Mouse (Mus musculus) hindbrain, postnatal 0 days (tissue): Measurements from ENCODE around the gene Cd44. TPM values are rescaled to one million over a fixed set of nuclear protein-coding genes. Genes with fewer than 3 reads are reported as not detected.

ENCODE experiments used
- ATAC-seq: fragments of 200-750 bp; cut with Nextera tagmentation; 2 replicates; pipeline ENCODE4 v1.8.0; 2017; ENCODE audit warnings: mild to moderate bottlenecking, moderate TSS enrichment, moderate library complexity
- DNase-seq: peaks from one replicate; pipeline ENCODE4 v3.0.0-alpha.2; 2015; ENCODE audit warnings: low spot score
- H3K27ac ChIP-seq: fragments of 300-500 bp; sonication (generic); 2 replicates; pipeline ENCODE4 v1.5.1; 2014; ENCODE audit warnings: mild to moderate bottlenecking
- H3K27me3 ChIP-seq: fragments of 300-500 bp; sonication (generic); 2 replicates; pipeline ENCODE4 v1.6.1; 2014; ENCODE audit warnings: low read length, mixed read lengths; ENCODE audit not compliant: insufficient read depth
- H3K36me3 ChIP-seq: fragments of 300-500 bp; sonication (generic); 2 replicates; pipeline ENCODE4 v1.6.1; 2014; ENCODE audit warnings: low read length, mixed read lengths; ENCODE audit not compliant: insufficient read depth
- H3K4me1 ChIP-seq: fragments of 300-500 bp; sonication (generic); 2 replicates; pipeline ENCODE4 v1.6.1; 2014; ENCODE audit warnings: antibody characterized with exemption, low read length, mixed read lengths; ENCODE audit not compliant: insufficient read depth
- H3K4me2 ChIP-seq: fragments of 300-500 bp; sonication (generic); 2 replicates; pipeline ENCODE4 v1.6.1; 2014; ENCODE audit warnings: low read depth, mild to moderate bottlenecking, low read length, moderate library complexity, mixed read lengths
- H3K4me3 ChIP-seq: fragments of 300-500 bp; sonication (generic); 2 replicates; pipeline ENCODE4 v1.5.1; 2014; ENCODE audit warnings: low read length
- H3K9ac ChIP-seq: fragments of 300-500 bp; sonication (generic); replicated peaks from 2 replicates; pipeline ENCODE4 v1.6.1; 2014; ENCODE audit warnings: mild to moderate bottlenecking, low read length, moderate library complexity, mixed read lengths
- H3K9me3 ChIP-seq: fragments of 300-500 bp; sonication (generic); 2 replicates; pipeline ENCODE4 v1.6.1; 2016; ENCODE audit warnings: low read length, mixed read lengths
- CTCF ChIP-seq: IDR thresholded peaks from 2 replicates; pipeline ENCODE4 v1.5.1; 2016; ENCODE audit warnings: antibody characterized with exemption, control low read depth, low read depth
- WGBS: fragments of 180-500 bp; shearing (Covaris S2); extraction: QIAGEN DNeasy Blood & Tissue Kit; methylation state at CpG from one replicate; pipeline ENCODE4 v1.1.7; 2014; 5-methylcytosine and 5-hydroxymethylcytosine counted together
- polyA plus RNA-seq: library from polyadenylated mRNA; unstranded; fragments of >200 nt; fragmentation: Nextera tagmentation; extraction: Ambion mirVana; gene quantifications from 2 replicates; pipeline ENCODE4 v1.2.1, GENCODE M21; 2015
- total RNA-seq: library from RNA; depleted of rRNA; stranded (reverse); fragments of >200 nt; gene quantifications from 2 replicates; pipeline ENCODE4 v1.2.3, GENCODE M21; 2014

Gene Cd44
- total and polyA plus RNA-seq, 2 experiments from 2014 or later: 5.2 to 7.0 TPM

GRCm38 (mm10) chr2:102778208-102778607 is 123.3 kb downstream of the Cd44 start:
- ATAC-seq (no peak), DNase-seq (no peak)
- H3K9me3 ChIP-seq: no peaks in the 10 kb centered on the region
- 85% methylated on average over 3 of the region's 3 CpGs for WGBS
- H3K4me2 ChIP-seq: no peak overlapping the region
- peaks cover 9% of the 10 kb centered on the region; the same call in 1 of the 2 replicates for H3K36me3 ChIP-seq
- H3K27me3 ChIP-seq: no peaks in the 10 kb centered on the region
- H3K9ac ChIP-seq: no peak overlapping the region
- H3K4me3 ChIP-seq: no peak overlapping the region
- TF ChIP-seq CTCF: no peak
- no peaks in the 10 kb centered on the region for H3K4me1 ChIP-seq
- H3K27ac ChIP-seq: no peak overlapping the region

DNA sequence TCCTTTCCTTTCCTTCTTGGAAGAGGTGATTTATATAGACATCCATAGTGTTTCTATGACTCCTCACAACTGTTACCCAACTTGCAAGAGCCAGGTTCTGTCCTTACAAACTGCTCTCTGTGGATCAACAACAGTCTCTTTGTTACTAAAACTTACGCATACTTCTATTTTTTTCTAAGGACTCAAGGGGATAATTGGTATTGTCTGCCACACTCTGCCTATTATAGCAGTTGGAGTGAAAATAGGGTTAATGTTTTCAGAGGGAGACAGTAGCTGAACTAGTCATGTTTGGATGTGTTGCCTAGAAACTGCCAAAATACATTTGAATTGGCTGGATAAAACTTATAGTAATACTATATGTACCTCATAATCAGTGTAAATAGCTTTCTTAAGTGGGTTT is 125.9 kb downstream of the Cd44 start:
- Histone ChIP-seq H3K27ac (no peak overlapping the region), H3K9me3 (no peaks in the 10 kb centered on the region), H3K4me1 (no peaks in the 10 kb centered on the region), H3K4me3 (no peak overlapping the region), H3K4me2 (no peak overlapping the region), H3K36me3 (peaks cover 6% of the 10 kb centered on the region; the same call in 1 of the 2 replicates), H3K9ac (no peak overlapping the region), H3K27me3 (no peaks in the 10 kb centered on the region)
- 46% methylated on average over 1 of the region's 1 CpGs for WGBS
- no peak for ATAC-seq
- no peak for TF ChIP-seq CTCF
- no peak for DNase-seq

- Histone ChIP-seq H3K36me3 (0 out of 2 replicates have a peak, but pooled peaks cover 6% of the 10 kb centered on the region), H3K4me2 (no peak overlapping the region)
Observed at GRCm38 (mm10) chr2:102774700-102775099, 126.8 kb downstream of the Cd44 start.

DNA sequence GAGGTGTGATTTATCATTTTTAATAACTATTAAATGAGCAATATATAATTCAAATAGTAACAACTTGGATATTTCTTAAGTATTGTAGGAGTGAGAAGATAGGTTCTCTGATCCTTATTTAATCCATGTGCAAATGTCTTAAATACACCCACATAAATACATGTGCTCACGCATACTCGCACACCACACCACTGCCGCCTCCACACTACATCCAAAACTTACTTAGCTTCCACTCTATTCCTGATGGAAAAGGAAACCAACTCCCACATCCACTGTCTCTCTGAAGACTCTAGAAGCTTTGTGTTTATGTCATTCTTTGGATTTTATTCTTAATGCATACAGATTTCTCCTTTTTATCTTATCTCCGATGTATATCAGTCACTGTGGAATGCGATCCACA is 129.2 kb downstream of the Cd44 start:
- Histone ChIP-seq H3K36me3 (0 out of 2 replicates have a peak, but pooled peaks cover 8% of the 10 kb centered on the region), H3K4me2 (no peak overlapping the region), H3K4me3 (no peak overlapping the region), H3K9me3 (no peaks in the 10 kb centered on the region), H3K27me3 (no peaks in the 10 kb centered on the region), H3K9ac (no peak overlapping the region), H3K27ac (no peak overlapping the region), H3K4me1 (no peaks in the 10 kb centered on the region)
- WGBS: 97% methylated on average over 5 of the region's 5 CpGs
- ATAC-seq (no peak), DNase-seq (no peak)
- TF ChIP-seq CTCF: no peak

More at GRCm38 (mm10) chr2:102774700-102775099, 126.8 kb downstream of the Cd44 start:
- WGBS: 65% methylated on average over 4 of the region's 4 CpGs
- TF ChIP-seq CTCF: no peak
- Histone ChIP-seq H3K9me3 (no peaks in the 10 kb centered on the region), H3K4me3 (no peak overlapping the region), H3K4me1 (no peaks in the 10 kb centered on the region), H3K27ac (no peak overlapping the region), H3K9ac (no peak overlapping the region), H3K27me3 (no peaks in the 10 kb centered on the region)
- DNase-seq (no peak), ATAC-seq (no peak)

- no peak for ATAC-seq
- Histone ChIP-seq H3K27ac (no peak overlapping the region), H3K27me3 (no peaks in the 10 kb centered on the region), H3K9me3 (no peaks in the 10 kb centered on the region), H3K9ac (no peak overlapping the region), H3K4me3 (no peak overlapping the region), H3K4me1 (no peaks in the 10 kb centered on the region), H3K4me2 (no peak overlapping the region), H3K36me3 (peaks cover 8% of the 10 kb centered on the region; the same call in 1 of the 2 replicates)
- 94% methylated on average over 1 of the region's 1 CpGs for WGBS
- DNase-seq: no peak
- no peak for TF ChIP-seq CTCF
Observed at GRCm38 (mm10) chr2:102771304-102771703, 130.2 kb downstream of the Cd44 start.

- Histone ChIP-seq H3K36me3 (peaks cover 8% of the 10 kb centered on the region), H3K4me3 (no peak overlapping the region), H3K27me3 (no peaks in the 10 kb centered on the region), H3K9me3 (no peaks in the 10 kb centered on the region), H3K27ac (no peak overlapping the region), H3K9ac (no peak overlapping the region), H3K4me1 (no peaks in the 10 kb centered on the region), H3K4me2 (no peak overlapping the region)
- peak; percentile 58; the same call in 1 of the 2 replicates for ATAC-seq
- DNase-seq: peak; percentile 23
- TF ChIP-seq CTCF: no peak
- 63% methylated on average over 3 of the region's 3 CpGs for WGBS
Observed at GRCm38 (mm10) chr2:102768267-102768666, 133.2 kb downstream of the Cd44 start.

DNA sequence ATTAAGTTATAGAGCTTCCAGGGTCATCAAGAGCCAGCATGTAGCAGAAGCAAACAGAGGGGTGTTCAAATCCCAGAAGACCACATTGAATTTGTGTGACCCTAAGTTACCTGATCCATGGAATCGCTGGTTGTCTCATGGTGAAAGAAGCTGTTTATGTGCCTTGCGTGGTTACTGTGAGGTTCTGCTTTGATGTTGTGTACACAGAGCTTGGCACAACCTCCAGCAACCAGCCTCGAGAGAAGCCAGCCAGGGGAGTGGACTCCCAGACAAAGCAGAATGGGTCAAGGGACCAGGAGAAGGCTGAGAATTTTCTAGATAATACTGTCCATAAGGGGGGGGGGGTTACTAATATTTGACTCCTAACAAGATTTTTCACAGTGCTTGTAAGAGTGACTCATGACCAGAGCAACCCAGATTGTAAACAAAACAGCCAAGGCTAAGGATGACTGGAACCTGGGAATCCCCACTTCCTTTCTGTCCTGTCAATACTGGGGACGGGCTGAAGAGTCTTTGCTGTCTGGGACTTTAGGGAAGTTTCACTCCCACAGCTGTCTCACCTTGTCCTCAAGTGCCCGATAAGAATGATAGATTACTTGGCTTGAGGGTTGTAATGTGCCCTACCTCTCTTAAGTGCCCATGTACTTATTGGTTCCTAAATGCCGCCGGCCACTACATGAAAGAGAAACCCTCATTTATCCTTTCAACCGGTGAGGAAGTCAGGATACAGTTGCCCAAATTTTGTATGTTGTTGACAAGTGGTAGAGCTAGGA is 136.7 kb downstream of the Cd44 start:
- no peak overlapping the region for H3K4me3 ChIP-seq
- no peak overlapping the region for H3K4me2 ChIP-seq
- no peaks in the 10 kb centered on the region for H3K27me3 ChIP-seq
- no peak overlapping the region for H3K27ac ChIP-seq
- H3K4me1 ChIP-seq: no peaks in the 10 kb centered on the region
- TF ChIP-seq CTCF: no peak
- DNase-seq (no peak), ATAC-seq (no peak)
- H3K9ac ChIP-seq: no peak overlapping the region
- H3K9me3 ChIP-seq: no peaks in the 10 kb centered on the region
- H3K36me3 ChIP-seq: peaks cover 8% of the 10 kb centered on the region
- WGBS: 84% methylated on average over 8 of the region's 8 CpGs
